Mouse (Mus musculus) forebrain, postnatal 0 days (tissue): ENCODE data around the gene Igsf10. TPM values are rescaled to one million over a fixed set of nuclear protein-coding genes. Genes with fewer than 3 reads are reported as not detected.
"Not testable (repeated sequence)": the region's sequence is repeated elsewhere in the genome, so short reads cannot be mapped to it uniquely, and the experiment has no call there.

ENCODE experiments used
- ATAC-seq: fragments of 200-750 bp; cut with Nextera tagmentation; 2 replicates; pipeline ENCODE4 v1.8.0; 2017; ENCODE audit warnings: mild to moderate bottlenecking, moderate library complexity
- DNase-seq: peaks from one replicate; pipeline ENCODE4 v3.0.0-alpha.2; 2015
- H3K27ac ChIP-seq: fragments of 300-500 bp; sonication (generic); 2 replicates; pipeline ENCODE4 v1.5.1; 2014; ENCODE audit warnings: low read depth, mild to moderate bottlenecking, antibody characterized with exemption, low read length, moderate library complexity, mixed read lengths
- H3K27me3 ChIP-seq: fragments of 300-500 bp; sonication (generic); 2 replicates; pipeline ENCODE4 v1.6.1; 2014; ENCODE audit warnings: mild to moderate bottlenecking, low read length, mixed read lengths; ENCODE audit not compliant: insufficient read depth
- H3K36me3 ChIP-seq: fragments of 300-500 bp; sonication (generic); 2 replicates; pipeline ENCODE4 v1.6.1; 2014; ENCODE audit warnings: mild to moderate bottlenecking, moderate library complexity; ENCODE audit not compliant: insufficient read depth
- H3K4me1 ChIP-seq: fragments of 300-500 bp; sonication (generic); 2 replicates; pipeline ENCODE4 v1.6.1; 2014; ENCODE audit warnings: antibody characterized with exemption; ENCODE audit not compliant: insufficient read depth
- H3K4me2 ChIP-seq: fragments of 300-500 bp; sonication (generic); 2 replicates; pipeline ENCODE4 v1.6.1; 2014; ENCODE audit warnings: low read depth, mild to moderate bottlenecking, moderate library complexity
- H3K4me3 ChIP-seq: fragments of 300-500 bp; sonication (generic); 2 replicates; pipeline ENCODE4 v1.5.1; 2014; ENCODE audit warnings: low read depth, low read length, mixed read lengths
- H3K9ac ChIP-seq: fragments of 300-500 bp; sonication (generic); 2 replicates; pipeline ENCODE4 v1.6.1; 2014; ENCODE audit warnings: mild to moderate bottlenecking
- H3K9me3 ChIP-seq: fragments of 300-500 bp; sonication (generic); 2 replicates; pipeline ENCODE4 v1.6.1; 2016; ENCODE audit warnings: low read length
- CTCF ChIP-seq: sonication (generic); IDR thresholded peaks from 2 replicates; pipeline ENCODE4 v1.5.1; 2016; ENCODE audit warnings: antibody characterized with exemption, control low read depth, low read depth
- WGBS: fragments of 180-500 bp; shearing (Covaris S2); extraction: QIAGEN DNeasy Blood & Tissue Kit; methylation state at CpG from one replicate; pipeline ENCODE4 v1.1.7; 2014; 5-methylcytosine and 5-hydroxymethylcytosine counted together
- polyA plus RNA-seq: library from polyadenylated mRNA; unstranded; fragments of >200 nt; fragmentation: Nextera tagmentation; extraction: Ambion mirVana; gene quantifications from 2 replicates; pipeline ENCODE4 v1.2.1, GENCODE M21; 2015
- total RNA-seq: library from RNA; depleted of rRNA; stranded (reverse); fragments of >200 nt; gene quantifications from 2 replicates; pipeline ENCODE4 v1.2.3, GENCODE M21; 2014; rRNA removed

The Igsf10 gene
- total RNA-seq (4.6 and 6.2 TPM in 2 replicates), polyA plus RNA-seq (2.1 and 3.0 TPM in 2 replicates)

GRCm38 (mm10) chr3:59344065-59344905, at the start of gene Igsf10:
TSS of gene Igsf10 (minus strand) at chr3:59344394.
- Histone ChIP-seq H3K9me3 (no peaks in the 10 kb centered on the region), H3K4me2 (peak within 1 kb of the TSS; percentile 74), H3K27ac (peak within 1 kb of the TSS; percentile 57; the same call in 1 of the 2 replicates), H3K9ac (peak within 1 kb of the TSS; percentile 73), H3K36me3 (no peaks in the 10 kb centered on the region), H3K4me1 (peaks cover 6% of the 10 kb centered on the region; the same call in 1 of the 2 replicates), H3K27me3 (no peaks in the 10 kb centered on the region), H3K4me3 (peak within 1 kb of the TSS; percentile 76)
- TF ChIP-seq CTCF, result peak; percentile 50
- DNase-seq (peak; percentile 80), ATAC-seq (peak; percentile 97)
- WGBS, result 2% methylated on average over 23 of the region's 23 CpGs

- no peak overlapping the region for H3K9ac ChIP-seq
- H3K4me2 ChIP-seq, result no peak overlapping the region
- DNase-seq (no peak), ATAC-seq (no peak)
- H3K9me3 ChIP-seq, result no peaks in the 10 kb centered on the region
- H3K4me3 ChIP-seq, result no peak overlapping the region
- no peaks in the 10 kb centered on the region for H3K4me1 ChIP-seq
- no peak overlapping the region for H3K27ac ChIP-seq
- H3K27me3 ChIP-seq, result no peaks in the 10 kb centered on the region
- TF ChIP-seq CTCF, result no peak
- WGBS, result 82% methylated on average over 1 of the region's 1 CpGs
- H3K36me3 ChIP-seq, result no peaks in the 10 kb centered on the region
Observed at GRCm38 (mm10) chr3:59385553-59385952, 41.4 kb upstream of the Igsf10 start.

GRCm38 (mm10) chr3:59385000-59385399, 40.8 kb upstream of the Igsf10 start:
- H3K9me3 ChIP-seq, result no peaks in the 10 kb centered on the region
- ATAC-seq, result no peak
- no peak overlapping the region for H3K4me3 ChIP-seq
- no peak for TF ChIP-seq CTCF
- no peaks in the 10 kb centered on the region for H3K4me1 ChIP-seq
- no peaks in the 10 kb centered on the region for H3K27me3 ChIP-seq
- WGBS, result 79% methylated on average over 3 of the region's 3 CpGs
- no peak for DNase-seq
- H3K36me3 ChIP-seq, result no peaks in the 10 kb centered on the region
- H3K27ac ChIP-seq, result no peak overlapping the region
- no peak overlapping the region for H3K4me2 ChIP-seq
- H3K9ac ChIP-seq, result no peak overlapping the region

- TF ChIP-seq CTCF, result no peak
- Histone ChIP-seq H3K27ac (no peak overlapping the region), H3K4me1 (no peaks in the 10 kb centered on the region), H3K27me3 (no peaks in the 10 kb centered on the region), H3K9me3 (no peaks in the 10 kb centered on the region), H3K9ac (no peak overlapping the region), H3K4me3 (no peak overlapping the region), H3K36me3 (no peaks in the 10 kb centered on the region), H3K4me2 (no peak overlapping the region)
- 68% methylated on average over 2 of the region's 2 CpGs for WGBS
- ATAC-seq, result no peak
- no peak for DNase-seq
Observed at GRCm38 (mm10) chr3:59384321-59384720, 40.1 kb upstream of the Igsf10 start.

GRCm38 (mm10) chr3:59378791-59379190, 34.6 kb upstream of the Igsf10 start:
- not testable (repeated sequence) for ATAC-seq, H3K27ac ChIP-seq, H3K27me3 ChIP-seq, H3K9me3 ChIP-seq, H3K36me3 ChIP-seq, H3K9ac ChIP-seq, H3K4me3 ChIP-seq, H3K4me1 ChIP-seq, DNase-seq, H3K4me2 ChIP-seq
- 89% methylated on average over 1 of the region's 1 CpGs for WGBS

- no peak overlapping the region for H3K4me3 ChIP-seq
- no peaks in the 10 kb centered on the region for H3K4me1 ChIP-seq
- no peaks in the 10 kb centered on the region for H3K9me3 ChIP-seq
- H3K36me3 ChIP-seq, result no peaks in the 10 kb centered on the region
- H3K27me3 ChIP-seq, result no peaks in the 10 kb centered on the region
- no peak for DNase-seq
- 90% methylated on average over 1 of the region's 1 CpGs for WGBS
- no peak overlapping the region for H3K9ac ChIP-seq
- no peak overlapping the region for H3K27ac ChIP-seq
- ATAC-seq, result no peak
- no peak overlapping the region for H3K4me2 ChIP-seq
- no peak for TF ChIP-seq CTCF
Observed at GRCm38 (mm10) chr3:59361895-59362294, 17.7 kb upstream of the Igsf10 start.

GRCm38 (mm10) chr3:59360102-59360501, 15.9 kb upstream of the Igsf10 start:
- Histone ChIP-seq H3K4me1 (no peaks in the 10 kb centered on the region), H3K27me3 (no peaks in the 10 kb centered on the region), H3K27ac (no peak overlapping the region), H3K4me2 (no peak overlapping the region), H3K4me3 (no peak overlapping the region), H3K9me3 (no peaks in the 10 kb centered on the region), H3K36me3 (no peaks in the 10 kb centered on the region), H3K9ac (no peak overlapping the region)
- TF ChIP-seq CTCF, result no peak
- ATAC-seq (no peak), DNase-seq (no peak)
